Mouse (Mus musculus) midbrain, postnatal 0 days (tissue): ENCODE results near the gene 4930564D02Rik. TPM values are rescaled to one million over a fixed set of nuclear protein-coding genes. Genes with fewer than 3 reads are reported as not detected.

Source experiments
- ATAC-seq: fragments of 200-750 bp; cut with Nextera tagmentation; 2 replicates; pipeline ENCODE4 v1.8.0; 2017; ENCODE audit warnings: moderate number of reproducible peaks, mild to moderate bottlenecking, moderate TSS enrichment, moderate library complexity; ENCODE audit not compliant: low FRiP score
- DNase-seq: peaks from one replicate; pipeline ENCODE4 v3.0.0-alpha.2; 2015; ENCODE audit warnings: low spot score
- H3K27ac ChIP-seq: fragments of 300-500 bp; sonication (generic); 2 replicates; pipeline ENCODE4 v1.5.1; 2014; ENCODE audit warnings: low read depth, mild to moderate bottlenecking, low read length, mixed read lengths
- H3K27me3 ChIP-seq: fragments of 300-500 bp; sonication (generic); 2 replicates; pipeline ENCODE4 v1.6.1; 2014; ENCODE audit warnings: low read length, control low read depth, mixed read lengths; ENCODE audit not compliant: insufficient read depth
- H3K36me3 ChIP-seq: fragments of 300-500 bp; sonication (generic); 2 replicates; pipeline ENCODE4 v1.6.1; 2014; ENCODE audit warnings: low read length, control low read depth, mixed read lengths; ENCODE audit not compliant: insufficient read depth
- H3K4me1 ChIP-seq: fragments of 300-500 bp; sonication (generic); 2 replicates; pipeline ENCODE4 v1.6.1; 2014; ENCODE audit warnings: mild to moderate bottlenecking, control low read depth, antibody characterized with exemption, low read length, mixed read lengths; ENCODE audit not compliant: insufficient read depth
- H3K4me2 ChIP-seq: fragments of 300-500 bp; sonication (generic); 2 replicates; pipeline ENCODE4 v1.6.1; 2014; ENCODE audit warnings: low read depth, mild to moderate bottlenecking, low read length, mixed read lengths; ENCODE audit not compliant: poor library complexity, severe bottlenecking
- H3K4me3 ChIP-seq: fragments of 300-500 bp; sonication (generic); 2 replicates; pipeline ENCODE4 v1.5.1; 2014; ENCODE audit warnings: low read depth, mild to moderate bottlenecking, low read length, moderate library complexity
- H3K9ac ChIP-seq: fragments of 300-500 bp; sonication (generic); replicated peaks from 2 replicates; pipeline ENCODE4 v1.6.1; 2014; ENCODE audit warnings: mild to moderate bottlenecking, low read length, moderate library complexity, mixed read lengths; ENCODE audit not compliant: poor library complexity, severe bottlenecking
- H3K9me3 ChIP-seq: fragments of 300-500 bp; sonication (generic); 2 replicates; pipeline ENCODE4 v1.6.1; 2016; ENCODE audit warnings: low read length, control low read depth
- CTCF ChIP-seq: IDR thresholded peaks from 2 replicates; pipeline ENCODE4 v1.5.1; 2016; ENCODE audit warnings: antibody characterized with exemption, mild to moderate bottlenecking
- WGBS: fragments of 180-500 bp; shearing (Covaris S2); extraction: QIAGEN DNeasy Blood & Tissue Kit; methylation state at CpG from one replicate; pipeline ENCODE4 v1.1.7; 2014; 5-methylcytosine and 5-hydroxymethylcytosine counted together
- polyA plus RNA-seq: library from polyadenylated mRNA; unstranded; fragments of >200 nt; fragmentation: Nextera tagmentation; extraction: Ambion mirVana; gene quantifications from 2 replicates; pipeline ENCODE4 v1.2.1, GENCODE M21; 2015
- total RNA-seq: library from RNA; depleted of rRNA; stranded (reverse); fragments of >200 nt; gene quantifications from 2 replicates; pipeline ENCODE4 v1.2.3, GENCODE M21; 2014

4930564D02Rik gene
- total and polyA plus RNA-seq, 2 experiments from 2014 or later: not detected

- Histone ChIP-seq H3K27me3 (no peaks in the 10 kb centered on the region), H3K4me1 (no peaks in the 10 kb centered on the region), H3K27ac (no peak overlapping the region), H3K9me3 (no peaks in the 10 kb centered on the region), H3K9ac (no peak overlapping the region), H3K4me3 (no peak overlapping the region), H3K36me3 (peaks cover 11% of the 10 kb centered on the region; the same call in 1 of the 2 replicates), H3K4me2 (no peak overlapping the region)
- ATAC-seq (no peak), DNase-seq (no peak)
- TF ChIP-seq CTCF: no peak
- WGBS: 79% methylated on average over 10 of the region's 10 CpGs
These were observed 43.2 kb upstream of the 4930564D02Rik start for GRCm38 (mm10) chr3:105023371-105024005.

DNA sequence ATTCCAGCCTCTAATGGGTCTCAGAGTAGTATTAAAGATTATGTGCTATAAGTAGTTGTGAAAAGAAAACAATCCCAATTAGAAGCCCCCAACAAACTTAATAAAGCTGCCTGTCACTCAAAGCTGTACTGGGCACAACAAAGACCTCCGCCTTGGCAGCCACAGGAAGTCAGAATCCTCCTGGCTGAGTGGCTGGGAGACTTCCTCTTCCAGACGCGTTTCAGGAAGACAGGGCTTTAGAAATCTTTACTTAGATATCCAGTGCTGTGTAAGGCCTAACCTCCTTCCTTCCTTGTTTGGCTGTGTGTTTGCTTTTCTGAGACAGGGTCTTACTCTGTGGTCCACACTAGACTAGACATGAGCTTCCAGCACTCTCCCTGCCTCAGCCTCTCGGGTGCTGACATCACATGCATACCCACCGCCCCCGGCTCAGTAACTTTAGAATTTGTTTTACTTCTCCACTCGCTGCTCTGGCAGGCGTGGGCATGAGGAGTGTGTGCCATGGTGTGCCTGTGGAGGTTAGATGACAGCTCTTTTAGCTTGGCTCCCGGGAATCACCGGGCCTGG lies 30.3 kb upstream of the 4930564D02Rik start:
- no peaks in the 10 kb centered on the region for H3K4me1 ChIP-seq
- 82% methylated on average over 10 of the region's 10 CpGs for WGBS
- ATAC-seq (no peak), DNase-seq (no peak)
- peaks cover 44% of the 10 kb centered on the region for H3K36me3 ChIP-seq
- H3K4me2 ChIP-seq: no peak overlapping the region
- H3K4me3 ChIP-seq: no peak overlapping the region
- TF ChIP-seq CTCF: no peak
- H3K9me3 ChIP-seq: no peaks in the 10 kb centered on the region
- H3K9ac ChIP-seq: no peak overlapping the region
- no peaks in the 10 kb centered on the region for H3K27me3 ChIP-seq
- H3K27ac ChIP-seq: no peak overlapping the region

- Histone ChIP-seq H3K9ac (no peak overlapping the region), H3K4me3 (no peak overlapping the region), H3K4me2 (no peak overlapping the region), H3K36me3 (peaks cover 37% of the 10 kb centered on the region), H3K27me3 (no peaks in the 10 kb centered on the region), H3K4me1 (no peaks in the 10 kb centered on the region), H3K27ac (no peak overlapping the region), H3K9me3 (no peaks in the 10 kb centered on the region)
- no peak for TF ChIP-seq CTCF
- DNase-seq: no peak
- no peak for ATAC-seq
- 94% methylated on average over 6 of the region's 6 CpGs for WGBS
These were observed 29.3 kb upstream of the 4930564D02Rik start for GRCm38 (mm10) chr3:105037240-105037770.

GRCm38 (mm10) chr3:105040002-105040401 lies 26.6 kb upstream of the 4930564D02Rik start:
- H3K9ac ChIP-seq: no peak overlapping the region
- H3K4me1 ChIP-seq: 0 out of 2 replicates have a peak, but pooled peaks cover 3% of the 10 kb centered on the region
- TF ChIP-seq CTCF: no peak
- no peak overlapping the region for H3K27ac ChIP-seq
- DNase-seq (no peak), ATAC-seq (no peak)
- no peak overlapping the region for H3K4me3 ChIP-seq
- H3K36me3 ChIP-seq: peaks cover 26% of the 10 kb centered on the region
- no peak overlapping the region for H3K4me2 ChIP-seq
- H3K9me3 ChIP-seq: no peaks in the 10 kb centered on the region
- H3K27me3 ChIP-seq: no peaks in the 10 kb centered on the region
- 36% methylated on average over 8 of the region's 8 CpGs for WGBS

- DNase-seq (no peak), ATAC-seq (no peak)
- Histone ChIP-seq H3K9ac (no peak overlapping the region), H3K4me3 (no peak overlapping the region), H3K4me2 (no peak overlapping the region), H3K27me3 (no peaks in the 10 kb centered on the region), H3K36me3 (peaks cover 19% of the 10 kb centered on the region), H3K9me3 (no peaks in the 10 kb centered on the region), H3K4me1 (peaks cover 5% of the 10 kb centered on the region; the same call in 1 of the 2 replicates), H3K27ac (no peak overlapping the region)
- no peak for TF ChIP-seq CTCF
- 91% methylated on average over 9 of the region's 9 CpGs for WGBS
These were observed 25.5 kb upstream of the 4930564D02Rik start for GRCm38 (mm10) chr3:105040983-105041625.

GRCm38 (mm10) chr3:105043746-105044145 lies 22.9 kb upstream of the 4930564D02Rik start:
- Histone ChIP-seq H3K27ac (no peak overlapping the region), H3K4me2 (no peak overlapping the region), H3K4me3 (no peak overlapping the region), H3K27me3 (no peaks in the 10 kb centered on the region), H3K9ac (no peak overlapping the region), H3K9me3 (no peaks in the 10 kb centered on the region), H3K36me3 (no peaks in the 10 kb centered on the region), H3K4me1 (peaks cover 10% of the 10 kb centered on the region)
- no peak for ATAC-seq
- peak; percentile 22; the same call in 1 of the 2 replicates for TF ChIP-seq CTCF
- no peak for DNase-seq
- WGBS: 91% methylated on average over 5 of the region's 5 CpGs
